Mouse (Mus musculus) monocyte, adult 2 months (primary cell): Measurements from ENCODE around the gene Wdr20.

Experiments used
- DNase-seq, 2 experiments: peaks; one replicate each; pipeline ENCODE4 v3.0.0; 2022; ENCODE audit warnings: low spot score in 2 of 2, low read depth in 1 of 2

The Wdr20 gene

GRCm38 (mm10) chr12:110814924-110815323 is 77.2 kb downstream of the Wdr20 start:
- DNase-seq: no peak

DNA sequence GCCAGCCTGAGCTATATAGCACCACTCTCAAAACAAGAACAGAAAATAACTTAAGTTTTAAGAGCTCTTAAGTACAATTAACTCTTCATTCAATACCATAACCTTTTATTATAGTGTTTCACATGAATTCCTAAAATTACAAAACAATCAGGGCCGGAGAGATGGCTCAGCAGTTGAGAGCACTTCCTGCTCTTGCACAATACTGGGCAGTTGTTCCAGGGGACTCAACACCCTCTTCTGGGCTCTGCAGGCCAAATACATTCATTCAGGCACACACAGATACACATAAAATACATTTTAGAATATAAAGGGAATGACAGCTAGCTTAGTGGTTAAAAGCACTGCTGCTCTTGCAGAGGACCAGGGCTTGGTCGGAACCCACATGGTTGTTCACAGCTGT is 79.1 kb downstream of the Wdr20 start:
- DNase-seq: no peak

GRCm38 (mm10) chr12:110819367-110819766 is 81.6 kb downstream of the Wdr20 start:
- no peak for DNase-seq

DNA sequence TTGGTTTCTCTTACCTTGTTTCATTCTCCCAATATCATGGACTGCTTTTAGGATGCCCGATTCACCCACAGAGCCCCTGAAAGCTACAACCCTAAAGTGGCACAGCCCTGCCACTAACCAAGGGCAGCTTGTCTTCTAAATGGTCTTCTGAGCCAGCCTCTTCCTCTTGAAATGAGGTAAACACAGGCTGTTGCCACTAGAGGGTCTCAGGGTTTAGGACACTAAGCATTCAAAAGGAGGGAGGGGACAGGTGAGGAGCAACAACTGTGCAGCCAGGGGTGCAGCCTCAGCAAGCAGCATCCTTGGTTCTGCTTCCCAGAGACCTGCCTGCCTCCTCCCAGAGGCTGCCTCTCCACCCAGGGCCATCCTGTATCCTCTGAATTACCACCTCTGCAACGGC is 84.0 kb downstream of the Wdr20 start:
- no peak for DNase-seq

GRCm38 (mm10) chr12:110822366-110822765 is 84.6 kb downstream of the Wdr20 start:
- DNase-seq: no peak

DNA sequence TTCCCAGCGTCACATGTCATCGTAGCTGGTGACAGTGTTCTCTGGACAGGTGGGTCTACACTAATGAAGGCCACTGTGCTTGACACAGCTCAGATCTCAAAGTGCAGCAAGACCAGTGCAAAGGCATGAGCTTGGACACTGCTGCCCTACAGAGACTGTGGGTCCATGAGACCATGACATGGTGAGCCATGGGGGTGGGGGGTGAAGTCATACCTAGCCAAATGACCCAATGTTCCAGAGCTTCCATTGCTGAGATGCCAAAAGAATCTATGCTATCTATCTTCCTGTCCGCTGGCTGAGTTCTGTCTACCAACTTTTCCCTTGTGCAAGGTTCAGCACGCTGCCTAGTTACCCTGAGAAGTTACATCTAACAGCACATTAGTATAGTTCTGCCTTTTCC is 91.2 kb downstream of the Wdr20 start:
- DNase-seq: no peak

- no peak for DNase-seq
Observed at GRCm38 (mm10) chr12:110830293-110831024, 92.7 kb downstream of the Wdr20 start.

DNA sequence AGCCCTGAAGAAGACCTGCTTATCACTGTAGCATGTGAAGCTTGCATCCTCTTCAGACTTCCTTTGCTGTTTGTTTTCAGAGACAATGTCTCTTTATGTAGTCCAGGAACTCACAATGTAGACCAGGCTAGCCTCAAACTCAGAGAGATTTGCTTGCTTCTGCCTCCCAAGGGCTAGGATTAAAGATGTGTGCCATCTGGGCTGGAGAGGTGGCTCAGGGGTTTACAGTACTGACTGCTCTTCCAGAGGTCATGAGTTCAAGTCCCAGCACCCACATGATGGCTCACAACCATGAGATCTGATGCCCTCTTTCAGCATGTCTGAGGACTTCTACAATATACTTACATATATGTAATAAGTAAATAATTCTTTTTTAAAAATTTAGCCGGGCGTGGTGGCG is 97.4 kb downstream of the Wdr20 start:
- DNase-seq: no peak

DNA sequence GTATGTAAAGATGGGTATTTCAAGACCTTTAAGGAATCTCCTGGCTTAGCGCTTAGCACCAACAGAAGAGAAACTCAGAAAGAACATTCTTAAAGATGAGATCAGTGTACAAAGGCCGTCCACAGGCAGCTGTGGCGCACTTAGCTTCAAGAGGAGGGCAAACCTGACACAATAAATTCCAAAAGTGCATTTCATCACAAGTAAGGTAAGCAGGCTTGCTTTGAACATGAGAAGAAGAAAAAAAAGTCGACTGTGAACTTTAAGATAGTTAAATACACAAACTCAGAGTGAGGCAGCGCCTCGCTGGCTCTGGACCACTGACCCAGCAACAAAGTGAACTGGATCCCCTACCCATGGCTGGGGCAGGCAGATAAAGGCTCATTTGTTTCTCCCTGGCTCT is 99.0 kb downstream of the Wdr20 start:
- no peak for DNase-seq

GRCm38 (mm10) chr12:110837192-110837841 is 99.6 kb downstream of the Wdr20 start:
- DNase-seq: no peak

DNA sequence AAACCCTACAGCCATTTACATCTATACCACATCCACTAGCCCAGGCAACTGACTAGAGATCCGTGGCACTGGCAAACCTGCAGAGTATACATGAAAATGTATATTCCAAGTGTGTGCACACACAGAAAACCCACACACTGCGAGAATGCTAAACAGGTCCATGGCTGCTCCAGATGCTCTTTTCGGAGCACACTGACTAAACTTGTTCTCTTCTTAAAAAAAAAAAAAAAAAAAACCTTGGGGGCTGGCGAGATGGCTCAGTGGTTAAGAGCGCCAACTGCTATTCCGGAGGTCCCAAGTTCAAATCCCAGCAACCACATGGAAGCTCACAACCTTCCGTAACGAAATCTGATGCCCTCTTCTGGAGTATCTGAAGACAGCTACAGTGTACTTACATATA is 100.1 kb downstream of the Wdr20 start:
- no peak for DNase-seq

DNA sequence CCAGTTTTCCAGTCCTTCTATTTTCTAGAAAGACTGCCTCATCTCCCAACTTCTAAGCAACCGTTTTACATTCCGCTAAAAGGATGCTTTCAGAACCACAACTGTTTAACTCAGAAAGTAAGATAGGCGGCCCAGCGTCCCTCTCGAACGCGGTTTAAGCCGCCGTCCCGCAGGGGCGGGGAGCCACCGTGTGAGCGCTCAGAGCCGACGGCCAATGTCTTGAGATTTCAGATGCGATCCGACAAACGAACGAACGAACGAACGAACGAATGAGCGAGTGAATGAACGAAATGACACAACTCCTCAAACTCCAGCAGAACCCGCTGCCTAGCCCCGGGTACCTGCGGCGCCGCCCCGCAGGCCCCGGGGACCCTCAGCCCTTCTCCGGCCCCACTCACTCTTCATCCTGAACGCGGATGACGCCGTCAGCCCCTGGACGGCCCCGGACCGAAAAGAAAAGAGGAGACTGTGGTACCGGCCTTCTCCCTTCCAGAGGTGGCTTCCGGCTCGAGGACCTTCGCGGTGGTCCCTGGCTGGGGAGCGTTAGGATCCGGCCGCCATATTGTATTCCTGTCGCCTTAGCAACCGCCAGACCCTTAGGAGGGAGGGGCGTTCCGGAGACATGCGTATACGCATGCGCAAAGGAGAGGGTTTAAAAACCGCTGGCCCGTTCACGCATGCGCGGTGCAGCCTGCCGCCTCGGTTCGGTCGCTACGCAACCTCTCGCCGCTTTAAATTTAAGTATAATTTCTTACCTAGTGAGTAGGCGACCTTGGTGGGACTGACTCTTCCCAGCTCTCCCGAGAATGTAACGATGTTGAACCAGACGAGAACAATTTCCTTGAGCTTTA is 102.8 kb downstream of the Wdr20 start, which contains the start of gene Mok:
Mok (minus strand) TSS at position 592 of the 851 bp plus-strand sequence.
- peak; percentile 85 to 94 for DNase-seq

DNA sequence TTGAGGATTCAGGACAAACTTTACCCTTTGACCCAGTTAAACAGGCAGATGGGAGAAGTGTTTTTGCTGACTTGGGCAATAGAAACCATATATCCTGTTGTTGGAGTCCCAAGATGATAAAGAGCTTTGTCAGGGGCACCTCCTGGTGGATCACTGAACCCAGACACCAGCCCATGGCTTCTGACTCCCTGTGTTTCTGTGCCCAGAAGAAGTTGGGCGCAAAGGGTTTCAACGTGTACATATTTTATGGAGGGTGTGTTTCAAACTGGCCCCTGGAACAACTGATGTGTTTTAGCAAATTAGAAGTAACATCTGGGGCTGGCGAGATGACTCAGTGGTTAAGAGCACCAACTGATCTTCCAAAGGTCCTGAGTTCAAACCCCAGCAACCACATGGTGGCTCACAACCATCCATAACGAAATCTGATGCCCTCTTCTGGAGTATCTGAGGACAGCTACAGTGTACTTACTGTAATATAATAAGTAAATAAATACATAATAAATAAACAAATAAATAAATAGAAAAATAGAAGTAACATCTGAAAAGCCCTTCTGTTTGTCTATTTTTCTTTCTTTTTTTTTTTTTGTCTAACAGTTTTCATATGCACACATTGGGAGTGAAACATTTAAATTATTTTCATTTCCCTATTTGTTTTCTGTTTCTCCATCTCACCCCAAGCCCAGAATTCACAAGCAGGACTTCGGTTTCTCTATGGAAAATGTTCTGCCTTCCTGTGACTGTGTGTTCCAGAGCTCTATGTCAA is 104.2 kb downstream of the Wdr20 start:
- DNase-seq: no peak

DNA sequence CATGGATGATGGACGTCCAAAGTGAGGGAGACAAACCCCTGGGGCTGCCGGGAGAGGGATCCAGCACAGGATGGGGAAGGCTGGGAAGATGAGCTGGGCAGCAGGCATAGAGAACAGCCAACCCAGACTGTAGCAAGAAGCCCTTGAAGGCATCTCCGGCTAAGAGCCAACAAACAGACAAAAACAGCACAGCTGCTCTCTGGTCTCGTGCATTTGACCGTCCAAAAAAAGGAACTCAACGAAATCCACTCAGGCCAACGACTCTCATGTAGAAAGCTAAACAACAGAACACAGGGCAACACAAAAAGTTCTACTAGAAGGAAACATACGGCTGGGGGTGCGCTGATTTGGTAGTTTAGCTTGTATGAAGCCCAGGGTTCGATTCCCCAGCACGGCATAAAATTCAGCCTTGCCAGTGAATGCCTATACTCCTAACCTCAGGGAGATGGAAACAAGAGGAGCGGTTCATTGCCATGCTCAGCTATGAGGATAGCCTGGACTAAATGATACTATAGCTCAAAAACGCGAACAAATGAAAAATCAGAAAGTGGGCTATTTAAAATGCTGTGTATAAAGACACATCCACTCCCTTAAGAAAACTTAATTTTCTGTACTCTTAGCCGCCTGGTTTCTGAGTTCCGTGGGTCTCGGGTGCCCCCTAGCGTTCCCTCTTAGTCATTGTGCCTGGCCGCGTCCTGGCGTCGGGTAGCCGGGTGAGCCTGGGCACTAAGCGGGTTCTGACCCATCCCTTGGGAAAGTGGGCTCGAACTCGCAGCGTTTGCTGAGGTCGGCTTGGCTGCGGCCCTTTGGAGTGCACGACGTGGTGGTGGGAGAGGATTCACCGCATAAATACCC is 105.7 kb downstream of the Wdr20 start:
- peak; percentile 58 to 75 for DNase-seq

DNA sequence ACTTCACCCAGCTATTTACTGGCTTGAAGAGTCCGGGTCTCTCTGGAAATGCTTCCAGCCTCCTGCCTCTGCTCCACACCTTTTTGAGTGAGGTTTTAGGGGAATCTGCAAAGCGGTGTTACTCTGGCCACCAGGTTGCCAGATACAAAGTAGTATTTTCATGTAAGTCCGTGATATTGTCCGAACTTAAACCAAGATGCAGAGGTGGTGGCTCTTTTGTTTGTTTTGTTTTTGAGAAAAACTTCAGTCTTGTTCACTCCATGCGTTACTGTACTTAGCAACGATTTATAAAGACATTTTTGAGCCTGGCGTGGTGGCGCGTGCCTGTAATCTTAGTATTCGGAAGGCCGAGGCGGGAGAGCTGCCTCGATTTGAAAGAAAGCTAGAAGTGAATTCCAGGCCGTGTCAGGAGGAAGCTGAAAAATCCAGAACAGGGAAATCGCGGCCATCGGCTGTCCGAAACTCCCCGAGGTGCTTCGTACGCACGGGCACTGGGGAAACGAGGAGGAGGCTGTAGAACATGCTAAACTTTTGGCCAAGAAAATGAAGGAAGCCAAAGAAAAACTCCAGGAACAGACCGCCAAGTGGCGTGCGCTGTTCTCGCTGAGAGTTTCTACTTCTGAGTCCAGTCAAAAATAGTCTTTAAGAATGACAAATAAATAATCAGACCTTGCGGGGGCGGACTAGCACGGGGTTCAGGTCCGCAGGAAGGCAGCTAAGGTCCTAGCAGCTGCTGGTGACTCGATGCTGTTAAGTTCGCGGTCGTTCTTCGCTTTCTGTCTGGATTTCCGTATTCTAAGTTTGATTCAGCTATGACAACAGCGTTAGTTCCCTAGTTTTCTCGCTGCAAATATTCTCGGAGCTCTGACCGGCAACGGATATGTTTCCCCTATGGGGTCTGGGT is 106.7 kb downstream of the Wdr20 start:
- peak in 1 of 2 experiments; percentile 23 for DNase-seq

- peak; percentile 74 to 85 for DNase-seq
Observed at GRCm38 (mm10) chr12:110845131-110845880, 107.6 kb downstream of the Wdr20 start.

DNA sequence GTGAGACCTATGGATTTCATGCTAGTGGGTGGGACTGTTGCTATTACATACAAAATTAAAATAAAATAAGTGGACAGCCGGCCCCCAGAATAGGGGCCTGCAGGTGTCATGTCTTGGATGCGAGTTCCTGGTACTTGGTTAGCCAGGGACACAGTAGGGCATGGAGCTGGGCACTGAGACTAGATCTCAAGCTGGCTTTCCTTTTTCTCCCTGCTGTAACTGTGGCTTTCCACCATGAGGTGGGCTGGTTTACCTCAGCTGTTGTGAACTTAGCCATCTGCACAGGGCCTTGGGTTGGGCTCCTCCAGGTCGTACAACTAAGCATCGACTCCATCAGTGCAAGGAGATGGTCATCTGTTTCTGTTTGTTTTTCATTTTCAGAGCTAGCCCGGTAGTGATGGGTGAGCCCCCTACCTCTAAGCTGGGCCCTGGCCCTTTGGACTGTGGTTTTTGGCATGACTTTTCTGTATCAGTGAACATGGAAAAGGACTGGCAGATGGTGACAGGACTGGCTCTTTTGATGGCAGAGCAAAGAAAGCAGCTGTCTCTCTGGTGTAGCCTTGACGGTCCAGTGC is 108.5 kb downstream of the Wdr20 start:
- no peak for DNase-seq
